Mouse (Mus musculus) c-Kit-positive CD71-positive TER-119-negative erythroid progenitor cells, embryonic 14.5 days (primary cell): ENCODE data around the gene Col28a1.

Experiments used
- DNase-seq: peaks from one replicate; pipeline ENCODE4 v3.0.0-alpha.2; 2013; ENCODE audit warnings: low read depth

Gene Col28a1

GRCm38 (mm10) chr6:8192517-8192916, at the start of gene Col28a1:
TSS of gene Col28a1 (minus strand) at chr6:8192617.
- no peak for DNase-seq

- DNase-seq = no peak
These were observed 36.2 kb upstream of the Col28a1 start for GRCm38 (mm10) chr6:8228596-8228995.

GRCm38 (mm10) chr6:8227035-8227434, 34.6 kb upstream of the Col28a1 start:
- DNase-seq = no peak

GRCm38 (mm10) chr6:8210661-8211060, 18.2 kb upstream of the Col28a1 start:
- DNase-seq = peak; percentile 19

- no peak for DNase-seq
These were observed 17.4 kb upstream of the Col28a1 start for GRCm38 (mm10) chr6:8209866-8210186.

GRCm38 (mm10) chr6:8209047-8209865, 16.8 kb upstream of the Col28a1 start, which contains the start of gene Mios:
TSS of gene Mios (plus strand) at chr6:8209222.
- DNase-seq = peak; percentile 78

GRCm38 (mm10) chr6:8189917-8190316, 2.5 kb downstream of the Col28a1 start:
- DNase-seq = no peak

- no peak for DNase-seq
These were observed 3.7 kb downstream of the Col28a1 start for GRCm38 (mm10) chr6:8188599-8189233.

GRCm38 (mm10) chr6:8178397-8178941, 13.9 kb downstream of the Col28a1 start:
- DNase-seq = no peak

- DNase-seq = no peak
These were observed 16.3 kb downstream of the Col28a1 start for GRCm38 (mm10) chr6:8176116-8176515.

- DNase-seq = no peak
These were observed 17.1 kb downstream of the Col28a1 start for GRCm38 (mm10) chr6:8175346-8175745.

- DNase-seq = no peak
These were observed 18.4 kb downstream of the Col28a1 start for GRCm38 (mm10) chr6:8174062-8174461.

- DNase-seq = no peak
These were observed 20.3 kb downstream of the Col28a1 start for GRCm38 (mm10) chr6:8172101-8172500.

- no peak for DNase-seq
These were observed 27.7 kb downstream of the Col28a1 start for GRCm38 (mm10) chr6:8164741-8165140.

GRCm38 (mm10) chr6:8160001-8160400, 32.4 kb downstream of the Col28a1 start:
- no peak for DNase-seq

GRCm38 (mm10) chr6:8157121-8157520, 35.3 kb downstream of the Col28a1 start:
- DNase-seq = no peak

GRCm38 (mm10) chr6:8152551-8153361, 39.7 kb downstream of the Col28a1 start:
- DNase-seq = no peak

- DNase-seq = no peak
These were observed 43.5 kb downstream of the Col28a1 start for GRCm38 (mm10) chr6:8148916-8149315.

GRCm38 (mm10) chr6:8141881-8142280, 50.5 kb downstream of the Col28a1 start:
- DNase-seq = peak; percentile 11

- no peak for DNase-seq
These were observed 62.3 kb downstream of the Col28a1 start for GRCm38 (mm10) chr6:8130149-8130548.

GRCm38 (mm10) chr6:8128164-8128563, 64.3 kb downstream of the Col28a1 start:
- no peak for DNase-seq

GRCm38 (mm10) chr6:8126545-8126944, 65.9 kb downstream of the Col28a1 start:
- no peak for DNase-seq
